Mouse (Mus musculus): ENCODE results near the gene Lipt1. TPM values are rescaled to one million over a fixed set of nuclear protein-coding genes. Genes with fewer than 3 reads are reported as not detected.
A peak's percentile ranks its signal among the peaks of the same experiment; 100 is the strongest.

Lipt1 gene
- polyA plus RNA-seq, 1 experiment = 8.5 TPM

DNA sequence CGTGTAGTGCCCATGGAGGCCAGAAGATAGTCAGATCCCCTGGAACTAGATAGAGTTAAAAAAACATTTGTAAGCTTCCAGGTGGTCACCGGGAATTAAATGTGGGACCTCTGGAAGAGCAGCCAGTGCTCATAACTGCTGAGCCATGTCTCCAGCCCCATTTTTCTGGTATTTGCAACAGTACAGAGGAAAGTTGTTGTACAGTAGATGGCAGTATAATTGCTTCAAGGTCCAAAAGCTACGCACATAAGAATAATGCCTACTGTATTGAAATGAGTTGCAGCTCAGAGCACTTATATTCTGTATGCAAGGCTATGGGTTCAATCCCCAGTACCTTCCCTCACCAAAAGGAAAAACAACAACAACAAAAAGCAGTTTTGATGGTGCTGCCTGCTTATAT is 19.9 kb downstream of the Lipt1 start:
- H3K4me1 ChIP-seq (ENCODE audit: control insufficient read depth, insufficient read depth, low read length) = no peaks in the 10 kb centered on the region
- H3K4me3 ChIP-seq (ENCODE audit: insufficient read depth, low read length) = peak overlapping the region; percentile 58; the same call in 1 of the 2 replicates
- H3K27ac ChIP-seq (ENCODE audit: insufficient read depth, low read length) = no peak overlapping the region
- TF ChIP-seq CTCF (IDR thresholded peaks at IDR 0.05; ENCODE audit: extremely low read depth, insufficient read depth, low read length) (no peak), POLR2A (IDR thresholded peaks at IDR 0.05; ENCODE audit: extremely low read depth, insufficient read depth, low read length) (no peak)

DNA sequence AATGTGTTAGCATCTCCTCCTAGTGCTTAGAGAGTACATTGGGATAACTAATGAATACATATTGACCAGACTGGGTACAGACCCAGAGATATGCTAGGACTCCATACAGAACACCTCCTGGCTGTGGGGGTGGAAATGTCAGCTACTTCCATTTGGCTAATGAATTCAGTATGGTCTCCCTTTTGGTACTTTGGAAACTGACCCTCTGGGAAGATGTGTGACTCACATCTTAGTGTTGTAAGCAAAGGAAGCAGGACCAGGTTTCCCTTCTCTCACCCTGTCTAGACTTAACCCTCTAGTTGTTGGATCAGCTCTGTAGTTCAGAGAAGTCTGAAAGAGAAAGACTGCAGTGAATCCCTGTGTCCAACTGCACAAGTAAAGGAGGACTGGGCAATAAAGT is 23.1 kb downstream of the Lipt1 start:
- H3K4me3 ChIP-seq (ENCODE audit: insufficient read depth, low read length) = no peak overlapping the region
- H3K27ac ChIP-seq (ENCODE audit: insufficient read depth, low read length) = no peak overlapping the region
- TF ChIP-seq POLR2A (IDR thresholded peaks at IDR 0.05; ENCODE audit: extremely low read depth, insufficient read depth, low read length) (no peak), CTCF (IDR thresholded peaks at IDR 0.05; ENCODE audit: extremely low read depth, insufficient read depth, low read length) (no peak)
- no peaks in the 10 kb centered on the region for H3K4me1 ChIP-seq (ENCODE audit: control insufficient read depth, insufficient read depth, low read length)

DNA sequence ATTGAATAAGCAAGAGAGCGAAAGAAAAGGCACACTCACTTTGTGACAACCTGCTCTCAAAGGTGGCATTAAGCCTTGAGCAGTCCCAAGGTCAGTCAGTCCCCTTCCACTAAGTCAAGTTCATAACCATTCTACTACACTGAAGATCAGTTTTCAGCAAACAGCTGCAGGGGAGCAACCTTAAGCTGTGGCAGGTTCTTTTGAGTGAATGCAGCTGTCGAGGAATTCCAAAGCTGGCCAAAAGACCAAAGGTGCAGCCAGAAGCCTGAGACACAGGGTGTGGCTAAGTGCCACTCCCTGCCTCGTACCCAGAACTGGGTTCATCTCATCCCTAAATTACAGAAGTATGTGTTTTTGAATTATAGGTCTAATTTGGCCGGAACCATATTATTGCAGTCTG is 28.3 kb downstream of the Lipt1 start:
- no peak for TF ChIP-seq POLR2A (IDR thresholded peaks at IDR 0.05; ENCODE audit: extremely low read depth, insufficient read depth, low read length)
- Histone ChIP-seq H3K4me3 (ENCODE audit: insufficient read depth, low read length) (no peak overlapping the region), H3K27ac (ENCODE audit: insufficient read depth, low read length) (no peak overlapping the region), H3K4me1 (ENCODE audit: control insufficient read depth, insufficient read depth, low read length) (no peaks in the 10 kb centered on the region)

DNA sequence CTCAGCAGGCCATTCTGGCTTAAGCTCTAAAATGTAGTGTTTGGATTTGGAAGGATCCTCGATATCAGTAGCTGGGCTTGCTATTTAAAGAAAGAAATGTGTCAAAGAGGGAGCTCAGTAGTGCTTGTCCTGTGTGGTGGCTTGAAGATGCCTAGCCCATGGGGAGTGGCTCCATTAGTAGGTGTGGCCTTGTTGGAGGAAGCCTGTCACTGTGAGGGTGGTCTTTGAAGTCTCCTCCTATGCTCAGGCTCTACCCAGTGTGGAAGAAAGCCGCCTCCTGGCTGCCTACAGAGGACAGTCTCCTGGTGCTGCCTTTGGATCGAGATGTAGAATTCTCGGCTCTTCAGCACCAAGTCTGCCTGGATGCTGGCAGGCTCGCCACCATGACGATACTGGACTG is 28.8 kb downstream of the Lipt1 start:
- H3K4me1 ChIP-seq (ENCODE audit: control insufficient read depth, insufficient read depth, low read length) = no peaks in the 10 kb centered on the region
- H3K4me3 ChIP-seq (ENCODE audit: insufficient read depth, low read length) = no peak overlapping the region
- TF ChIP-seq POLR2A (IDR thresholded peaks at IDR 0.05; ENCODE audit: extremely low read depth, insufficient read depth, low read length) (no peak), CTCF (IDR thresholded peaks at IDR 0.05; ENCODE audit: extremely low read depth, insufficient read depth, low read length) (no peak)
- no peak overlapping the region for H3K27ac ChIP-seq (ENCODE audit: insufficient read depth, low read length)

DNA sequence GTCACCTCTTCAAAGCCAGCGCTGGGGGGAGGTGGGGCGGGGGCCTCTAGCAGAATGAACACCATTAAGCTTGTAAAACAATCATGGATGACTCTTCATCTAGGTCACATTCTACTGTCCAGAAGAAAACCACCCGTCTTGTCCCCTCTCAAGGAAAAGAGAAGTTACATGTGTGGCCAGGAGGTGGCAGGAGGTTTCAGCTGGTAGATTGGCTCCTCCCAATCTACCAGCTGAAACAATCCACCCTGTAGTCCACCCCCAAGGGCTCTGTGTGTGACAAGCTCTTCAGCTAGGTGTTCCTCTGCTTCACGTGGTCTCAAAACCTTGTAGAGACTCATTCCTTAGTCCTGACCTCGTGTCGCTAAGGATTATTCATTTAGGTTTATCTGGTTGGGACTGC is 31.6 kb downstream of the Lipt1 start:
- TF ChIP-seq POLR2A (IDR thresholded peaks at IDR 0.05; ENCODE audit: extremely low read depth, insufficient read depth, low read length) = no peak
- TF ChIP-seq CTCF (IDR thresholded peaks at IDR 0.05; ENCODE audit: extremely low read depth, insufficient read depth, low read length) = peak; percentile 40; the same call in 1 of the 2 replicates
- Histone ChIP-seq H3K4me1 (ENCODE audit: control insufficient read depth, insufficient read depth, low read length) (no peaks in the 10 kb centered on the region), H3K4me3 (ENCODE audit: insufficient read depth, low read length) (no peak overlapping the region), H3K27ac (ENCODE audit: insufficient read depth, low read length) (no peak overlapping the region)

DNA sequence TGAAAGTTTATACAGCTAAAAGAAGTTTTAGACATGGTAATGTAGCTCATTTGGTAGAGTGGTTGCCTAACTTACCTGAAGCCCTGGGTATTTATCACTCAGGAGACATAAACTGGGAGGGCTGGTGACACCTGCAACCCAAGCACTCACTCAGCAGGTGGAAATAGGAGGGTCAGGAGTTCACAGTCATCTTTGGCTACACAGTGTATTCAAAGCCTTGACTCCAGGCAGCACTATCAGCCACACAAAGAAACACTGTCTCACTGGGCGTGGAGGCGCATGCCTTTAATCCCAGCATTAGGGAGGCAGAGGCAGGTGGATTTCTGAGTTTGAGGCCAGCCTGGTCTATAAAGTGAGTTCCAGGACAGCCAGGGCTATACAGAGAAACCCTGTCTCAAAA is 41.2 kb downstream of the Lipt1 start:
- Histone ChIP-seq H3K4me3 (ENCODE audit: insufficient read depth, low read length) (no peak overlapping the region), H3K4me1 (ENCODE audit: control insufficient read depth, insufficient read depth, low read length) (no peaks in the 10 kb centered on the region), H3K27ac (ENCODE audit: insufficient read depth, low read length) (no peak overlapping the region)
- TF ChIP-seq POLR2A (IDR thresholded peaks at IDR 0.05; ENCODE audit: extremely low read depth, insufficient read depth, low read length) (no peak), CTCF (IDR thresholded peaks at IDR 0.05; ENCODE audit: extremely low read depth, insufficient read depth, low read length) (no peak)

DNA sequence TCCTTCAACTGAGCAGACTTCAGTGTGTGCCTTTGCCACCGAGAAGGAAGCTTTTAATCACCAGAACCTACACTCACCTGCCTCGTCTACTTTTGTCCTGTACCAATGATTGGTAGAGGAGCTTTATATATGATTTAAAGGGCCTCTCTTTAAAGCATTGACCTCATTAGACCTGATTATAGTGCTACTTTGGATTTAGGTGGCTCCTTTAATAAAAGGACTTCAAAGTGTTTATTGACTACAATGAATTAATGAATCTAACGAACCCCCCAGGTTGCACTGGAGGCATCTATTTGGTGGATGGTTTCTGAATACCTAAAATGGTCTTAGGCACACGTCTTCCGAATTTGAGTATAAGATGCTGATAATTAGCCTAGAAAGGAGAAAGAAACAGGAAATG is 44.9 kb downstream of the Lipt1 start, which contains the start of gene Lyg2:
Gene Lyg2, minus strand, starts transcription at position 101 of the 400 bp plus-strand sequence.
- Histone ChIP-seq H3K4me3 (ENCODE audit: insufficient read depth, low read length) (no peak within 1 kb of the TSS), H3K27ac (ENCODE audit: insufficient read depth, low read length) (no peak within 1 kb of the TSS), H3K4me1 (ENCODE audit: control insufficient read depth, insufficient read depth, low read length) (no peaks in the 10 kb centered on the region)
- TF ChIP-seq CTCF (IDR thresholded peaks at IDR 0.05; ENCODE audit: extremely low read depth, insufficient read depth, low read length) (no peak), POLR2A (IDR thresholded peaks at IDR 0.05; ENCODE audit: extremely low read depth, insufficient read depth, low read length) (no peak)

DNA sequence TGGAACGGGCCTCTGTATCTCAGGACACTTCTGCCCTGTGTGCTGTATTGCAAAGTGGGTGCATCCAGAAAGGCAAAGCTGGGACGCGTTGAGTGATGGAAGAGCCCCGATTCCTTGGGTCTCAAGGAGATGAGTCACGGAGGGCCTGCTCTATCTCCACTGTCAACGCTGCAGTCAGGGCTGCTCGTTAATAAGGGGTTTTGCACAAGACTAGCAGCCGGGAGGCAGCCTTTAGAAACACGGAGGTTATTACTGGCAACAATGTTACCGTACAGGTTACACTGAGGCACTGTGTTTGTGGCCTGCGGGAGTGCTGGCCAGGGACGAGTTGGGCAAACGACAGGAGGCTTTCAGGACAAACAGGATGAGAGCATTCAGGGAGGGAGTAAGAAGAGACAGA is 46.1 kb downstream of the Lipt1 start:
- TF ChIP-seq CTCF (IDR thresholded peaks at IDR 0.05; ENCODE audit: extremely low read depth, insufficient read depth, low read length) = no peak
- no peak for TF ChIP-seq POLR2A (IDR thresholded peaks at IDR 0.05; ENCODE audit: extremely low read depth, insufficient read depth, low read length)

DNA sequence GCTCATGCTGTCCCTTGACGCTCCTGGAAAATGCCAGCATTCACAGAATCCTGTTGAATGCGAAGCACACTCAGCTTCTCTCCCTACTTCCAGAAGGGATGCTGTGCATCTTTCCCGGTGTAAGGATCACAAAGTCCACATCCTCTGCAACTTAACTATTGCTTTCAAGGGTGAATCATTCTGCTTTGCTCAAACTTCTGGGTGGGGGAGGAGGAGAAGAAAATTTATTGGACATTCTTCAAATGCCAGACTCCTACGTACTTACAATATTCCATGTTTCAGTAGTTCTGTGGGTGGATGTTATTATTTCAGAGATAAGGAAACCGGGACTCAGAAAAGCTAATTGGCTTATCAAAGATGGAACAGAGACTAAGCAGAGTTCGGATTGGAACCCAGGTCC is 46.6 kb downstream of the Lipt1 start:
- no peak for TF ChIP-seq POLR2A (IDR thresholded peaks at IDR 0.05; ENCODE audit: extremely low read depth, insufficient read depth, low read length)
- TF ChIP-seq CTCF (IDR thresholded peaks at IDR 0.05; ENCODE audit: extremely low read depth, insufficient read depth, low read length) = no peak
- no peak overlapping the region for H3K27ac ChIP-seq (ENCODE audit: insufficient read depth, low read length)
- H3K4me3 ChIP-seq (ENCODE audit: insufficient read depth, low read length) = no peak overlapping the region
- H3K4me1 ChIP-seq (ENCODE audit: control insufficient read depth, insufficient read depth, low read length) = no peaks in the 10 kb centered on the region

More for the DNA sequence above, 46.1 kb downstream of the Lipt1 start:
- Histone ChIP-seq H3K27ac (ENCODE audit: insufficient read depth, low read length) (no peak overlapping the region), H3K4me1 (ENCODE audit: control insufficient read depth, insufficient read depth, low read length) (no peaks in the 10 kb centered on the region), H3K4me3 (ENCODE audit: insufficient read depth, low read length) (no peak overlapping the region)

DNA sequence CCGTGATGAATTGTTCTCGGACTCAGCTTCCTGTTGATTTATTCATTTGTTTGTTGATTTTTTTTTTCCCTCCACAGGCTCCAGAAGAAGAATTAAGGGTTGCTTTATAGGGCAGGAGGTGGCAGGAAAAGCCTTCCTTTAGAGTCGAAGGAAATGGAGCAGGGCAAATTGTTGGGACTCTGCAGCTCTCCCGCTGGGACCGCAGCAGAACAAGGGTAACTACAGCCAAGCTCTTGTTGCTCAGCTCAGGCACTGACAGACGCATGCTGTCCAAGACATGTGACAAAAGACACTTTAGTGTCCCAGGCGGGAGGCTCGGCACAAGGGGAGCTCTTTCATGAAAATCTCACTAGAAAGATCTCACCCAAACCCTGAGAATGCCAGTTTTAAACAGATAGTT is 51.0 kb downstream of the Lipt1 start:
- no peak overlapping the region for H3K27ac ChIP-seq (ENCODE audit: insufficient read depth, low read length)
- TF ChIP-seq CTCF (IDR thresholded peaks at IDR 0.05; ENCODE audit: extremely low read depth, insufficient read depth, low read length) = no peak
- no peak for TF ChIP-seq POLR2A (IDR thresholded peaks at IDR 0.05; ENCODE audit: extremely low read depth, insufficient read depth, low read length)
- no peak overlapping the region for H3K4me3 ChIP-seq (ENCODE audit: insufficient read depth, low read length)

More for the DNA sequence above, 51.0 kb downstream of the Lipt1 start:
- no peaks in the 10 kb centered on the region for H3K4me1 ChIP-seq (ENCODE audit: control insufficient read depth, insufficient read depth, low read length)

Other genes with a start within 250 kb of the Lipt1 start
- 142 and 171 TPM in 2 replicates for gene 2010300C02Rik, start 151.7 kb upstream of the Lipt1 start, polyA plus RNA-seq (2012; rRNA removed)
- 13.2 and 14.0 TPM in 2 replicates for gene Tsga10, start 5.3 kb upstream of the Lipt1 start, polyA plus RNA-seq (2012; rRNA removed)
- gene Mitd1, start 18.7 kb downstream of the Lipt1 start, polyA plus RNA-seq (2012; rRNA removed) = 15.6 and 16.9 TPM in 2 replicates
- gene Mrpl30, start 18.7 kb downstream of the Lipt1 start, polyA plus RNA-seq (2012; rRNA removed) = 142 and 149 TPM in 2 replicates
- 0.04 TPM in 2 replicates for gene Lyg2, start 44.8 kb downstream of the Lipt1 start, polyA plus RNA-seq (2012; rRNA removed)
- gene Lyg1, start 86.0 kb downstream of the Lipt1 start, polyA plus RNA-seq (2012; rRNA removed) = not detected in 2 replicates
- 43.8 and 46.7 TPM in 2 replicates for gene Txndc9, start 126.2 kb downstream of the Lipt1 start, polyA plus RNA-seq (2012; rRNA removed)
- 18.3 and 19.1 TPM in 2 replicates for gene Eif5b, start 126.3 kb downstream of the Lipt1 start, polyA plus RNA-seq (2012; rRNA removed)

All from cortical plate, adult 2 months (tissue).